Mouse (Mus musculus) intestine, embryonic 15.5 days (tissue): Measurements from ENCODE around the gene Tnip3. TPM values are rescaled to one million over a fixed set of nuclear protein-coding genes. Genes with fewer than 3 reads are reported as not detected.

Experiments
- ATAC-seq: fragments of 200-750 bp; cut with Nextera tagmentation; 2 replicates; pipeline ENCODE4 v1.8.0; 2017; ENCODE audit warnings: moderate TSS enrichment, moderate library complexity
- H3K27ac ChIP-seq: fragments of 300-500 bp; sonication (generic); 2 replicates; pipeline ENCODE4 v1.5.1; 2015; ENCODE audit warnings: mild to moderate bottlenecking, inconsistent platforms
- H3K27me3 ChIP-seq: fragments of 300-500 bp; sonication (generic); replicated peaks from 2 replicates; pipeline ENCODE4 v1.6.1; 2015; ENCODE audit warnings: inconsistent platforms
- H3K36me3 ChIP-seq: fragments of 300-500 bp; sonication (generic); 2 replicates; pipeline ENCODE4 v1.6.1; 2015; ENCODE audit warnings: inconsistent platforms
- H3K4me1 ChIP-seq: fragments of 300-500 bp; sonication (generic); replicated peaks from 2 replicates; pipeline ENCODE4 v1.6.1; 2015; ENCODE audit warnings: inconsistent platforms
- H3K4me2 ChIP-seq: fragments of 300-500 bp; sonication (generic); replicated peaks from 2 replicates; pipeline ENCODE4 v1.6.1; 2015; ENCODE audit warnings: mild to moderate bottlenecking, inconsistent platforms
- H3K4me3 ChIP-seq: fragments of 300-500 bp; sonication (generic); replicated peaks from 2 replicates; pipeline ENCODE4 v1.5.1; 2015; ENCODE audit warnings: inconsistent platforms
- H3K9ac ChIP-seq: fragments of 300-500 bp; sonication (generic); 2 replicates; pipeline ENCODE4 v1.6.1; 2015; ENCODE audit warnings: inconsistent platforms
- H3K9me3 ChIP-seq: fragments of 300-500 bp; sonication (generic); 2 replicates; pipeline ENCODE4 v1.6.1; 2016; ENCODE audit warnings: inconsistent platforms
- WGBS: fragments of 180-500 bp; shearing (Covaris S2); methylation state at CpG from one replicate; pipeline ENCODE4 v1.1.7; 2015; 5-methylcytosine and 5-hydroxymethylcytosine counted together
- polyA plus RNA-seq: library from polyadenylated mRNA; unstranded; fragments of >200 nt; fragmentation: Nextera tagmentation; extraction: Ambion mirVana; gene quantifications from 2 replicates; pipeline ENCODE4 v1.2.1, GENCODE M21; 2015

The Tnip3 gene
- polyA plus RNA-seq = 0.06 and 0.15 TPM in 2 replicates

DNA sequence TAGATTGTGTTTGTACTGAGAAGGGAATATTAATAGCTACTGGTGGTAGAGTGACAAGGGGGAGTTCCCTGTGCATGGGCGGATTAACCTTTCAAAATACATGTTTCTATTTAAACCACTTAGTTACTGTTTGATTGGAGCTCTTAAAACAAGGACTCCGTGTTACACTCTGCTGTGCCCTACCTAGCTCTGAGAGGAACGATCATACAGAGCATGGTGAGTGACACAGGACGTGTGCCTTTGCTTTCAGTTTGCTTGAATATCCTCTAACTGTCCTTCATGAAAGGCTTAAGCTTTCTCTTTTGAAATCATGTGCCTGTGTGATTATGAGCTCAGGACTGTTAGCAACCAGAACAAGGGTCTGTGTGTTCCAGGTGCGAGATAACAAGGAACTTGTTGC is at the start of gene Tnip3:
Gene Tnip3 (plus strand): TSS at position 122 of the 400 bp plus-strand sequence.
- Histone ChIP-seq H3K27ac (no peak within 1 kb of the TSS), H3K4me1 (no peaks in the 10 kb centered on the region), H3K9me3 (no peaks in the 10 kb centered on the region), H3K27me3 (no peaks in the 10 kb centered on the region), H3K9ac (no peak within 1 kb of the TSS), H3K4me3 (no peak within 1 kb of the TSS), H3K36me3 (no peaks in the 10 kb centered on the region), H3K4me2 (no peak within 1 kb of the TSS)
- WGBS = 84% methylated on average over 5 of the region's 5 CpGs
- no peak for ATAC-seq

DNA sequence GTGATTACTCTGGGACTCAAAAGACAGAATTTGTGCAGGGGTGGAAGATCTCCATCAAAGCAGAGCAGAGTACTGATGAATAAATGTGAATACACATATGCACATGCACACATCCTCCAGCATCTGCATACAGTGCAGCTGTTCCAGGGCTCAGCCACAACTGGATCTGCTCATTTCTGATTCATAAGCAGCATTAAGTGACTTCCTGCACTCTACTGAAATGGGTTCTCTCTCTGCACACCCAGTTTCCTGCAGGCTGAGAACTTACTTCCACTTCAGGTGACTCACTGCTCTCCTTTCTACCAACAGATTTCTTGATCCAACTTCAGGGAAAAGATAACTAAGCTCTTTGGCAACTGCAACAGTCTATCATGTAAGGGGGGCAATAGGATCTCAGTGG is 26.3 kb upstream of the Tnip3 start:
- Histone ChIP-seq H3K9me3 (no peaks in the 10 kb centered on the region), H3K4me1 (no peaks in the 10 kb centered on the region), H3K4me2 (no peak overlapping the region), H3K36me3 (no peaks in the 10 kb centered on the region), H3K27me3 (no peaks in the 10 kb centered on the region), H3K4me3 (no peak overlapping the region), H3K9ac (no peak overlapping the region), H3K27ac (no peak overlapping the region)
- ATAC-seq = no peak

DNA sequence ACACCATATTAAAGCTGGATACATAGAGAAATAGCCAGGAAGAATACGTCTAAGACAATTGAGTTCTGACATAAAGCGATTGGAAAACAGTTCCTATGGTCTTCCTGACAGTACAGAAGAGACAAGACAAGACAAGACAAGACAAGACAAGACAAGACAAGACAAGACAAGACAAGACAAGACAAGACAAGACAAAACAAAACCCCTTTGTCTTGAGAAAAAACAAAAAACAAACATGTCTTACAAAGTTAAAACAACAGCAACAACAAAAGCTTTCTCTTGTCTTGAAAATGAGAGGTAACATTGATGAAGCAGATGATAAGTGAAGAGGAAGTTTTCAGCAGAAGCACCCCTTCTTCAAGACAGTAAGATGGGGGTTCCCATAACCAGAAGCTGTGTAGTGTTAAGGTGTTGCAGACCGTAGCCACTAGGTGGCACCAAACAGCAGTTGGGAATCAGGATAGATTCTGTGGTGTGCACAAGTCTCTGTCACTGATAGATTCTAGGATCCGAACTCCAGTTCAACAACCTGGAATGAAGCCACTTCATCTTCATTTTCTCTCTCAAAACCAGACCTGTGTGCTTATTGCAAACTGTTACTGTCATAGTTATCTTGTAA is 15.0 kb upstream of the Tnip3 start:
- WGBS = 43% methylated on average over 4 of the region's 4 CpGs
- Histone ChIP-seq H3K9ac (no peak overlapping the region), H3K36me3 (no peaks in the 10 kb centered on the region), H3K9me3 (no peaks in the 10 kb centered on the region), H3K4me1 (no peaks in the 10 kb centered on the region), H3K4me3 (no peak overlapping the region), H3K4me2 (no peak overlapping the region), H3K27me3 (no peaks in the 10 kb centered on the region), H3K27ac (no peak overlapping the region)
- ATAC-seq = peak; percentile 85

DNA sequence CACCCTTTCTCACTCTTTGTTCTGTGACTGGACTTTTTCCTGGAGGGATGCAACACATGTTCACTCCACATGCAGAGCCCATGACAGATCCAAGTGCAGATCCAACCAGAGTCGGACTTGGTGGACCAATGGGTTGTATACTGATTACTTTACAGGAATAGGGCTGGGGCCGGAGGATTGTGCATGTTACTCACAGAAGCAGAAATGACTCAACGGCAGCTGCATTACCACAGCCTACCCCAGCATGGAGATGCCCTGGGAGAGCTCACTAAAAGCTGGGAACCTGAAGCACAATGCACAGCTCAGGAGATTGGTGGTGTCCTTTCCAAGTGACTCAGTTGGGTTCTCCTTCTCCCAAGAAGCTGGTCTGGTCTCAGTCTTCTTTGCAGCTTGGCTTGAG is 11.3 kb upstream of the Tnip3 start:
- no peaks in the 10 kb centered on the region for H3K36me3 ChIP-seq
- H3K27me3 ChIP-seq = no peaks in the 10 kb centered on the region
- H3K4me2 ChIP-seq = no peak overlapping the region
- no peak overlapping the region for H3K4me3 ChIP-seq
- no peak overlapping the region for H3K9ac ChIP-seq
- no peaks in the 10 kb centered on the region for H3K4me1 ChIP-seq
- no peaks in the 10 kb centered on the region for H3K9me3 ChIP-seq
- no peak for ATAC-seq
- WGBS = 92% methylated on average over 3 of the region's 3 CpGs
- no peak overlapping the region for H3K27ac ChIP-seq

DNA sequence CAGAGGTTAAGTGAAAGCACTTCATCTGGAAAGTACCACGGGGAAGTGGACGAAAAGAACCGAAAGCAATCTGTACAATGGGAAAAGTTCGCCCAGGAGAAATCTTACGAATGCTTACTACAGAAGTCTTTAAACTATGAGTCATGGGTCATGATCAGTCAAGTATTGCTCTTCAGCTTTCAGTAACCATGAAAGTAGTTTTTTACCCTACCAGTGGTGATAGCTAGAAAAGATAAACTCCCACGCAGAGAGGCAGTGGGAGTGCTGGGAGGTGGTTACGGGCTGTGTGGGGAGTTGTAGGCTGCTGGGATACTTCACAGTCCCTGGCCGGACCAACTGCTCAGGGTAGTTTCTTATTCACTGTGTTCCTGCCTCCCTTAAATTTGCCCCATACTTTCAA is 8.4 kb upstream of the Tnip3 start:
- no peaks in the 10 kb centered on the region for H3K9me3 ChIP-seq
- ATAC-seq = no peak
- H3K36me3 ChIP-seq = no peaks in the 10 kb centered on the region
- 72% methylated on average over 8 of the region's 8 CpGs for WGBS
- no peak overlapping the region for H3K9ac ChIP-seq
- no peaks in the 10 kb centered on the region for H3K4me1 ChIP-seq
- no peak overlapping the region for H3K4me2 ChIP-seq
- H3K27ac ChIP-seq = no peak overlapping the region
- no peak overlapping the region for H3K4me3 ChIP-seq
- no peaks in the 10 kb centered on the region for H3K27me3 ChIP-seq

DNA sequence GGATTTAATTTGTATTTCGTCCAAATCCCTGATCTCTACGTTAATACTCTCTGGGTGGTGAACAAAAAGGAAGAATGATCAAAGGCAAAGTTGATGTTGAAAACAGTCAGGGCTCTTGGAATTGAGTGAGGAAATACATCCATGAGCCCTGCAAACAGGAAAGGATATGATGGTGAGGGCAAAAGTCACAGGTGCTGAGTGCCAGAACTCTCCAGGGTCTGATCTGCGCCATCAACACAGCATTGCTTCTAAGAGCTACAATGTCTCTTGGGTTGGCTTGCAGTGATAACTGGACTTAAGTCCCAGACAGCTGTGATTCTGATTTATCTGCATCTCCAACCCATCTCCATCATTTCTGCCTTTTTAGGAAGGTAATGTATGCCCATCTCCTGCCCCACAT is 4.3 kb upstream of the Tnip3 start:
- Histone ChIP-seq H3K9me3 (no peaks in the 10 kb centered on the region), H3K27me3 (no peaks in the 10 kb centered on the region), H3K4me3 (no peak overlapping the region), H3K36me3 (no peaks in the 10 kb centered on the region), H3K4me1 (no peaks in the 10 kb centered on the region), H3K9ac (no peak overlapping the region), H3K4me2 (no peak overlapping the region), H3K27ac (no peak overlapping the region)
- WGBS = 86% methylated on average over 3 of the region's 3 CpGs
- no peak for ATAC-seq

DNA sequence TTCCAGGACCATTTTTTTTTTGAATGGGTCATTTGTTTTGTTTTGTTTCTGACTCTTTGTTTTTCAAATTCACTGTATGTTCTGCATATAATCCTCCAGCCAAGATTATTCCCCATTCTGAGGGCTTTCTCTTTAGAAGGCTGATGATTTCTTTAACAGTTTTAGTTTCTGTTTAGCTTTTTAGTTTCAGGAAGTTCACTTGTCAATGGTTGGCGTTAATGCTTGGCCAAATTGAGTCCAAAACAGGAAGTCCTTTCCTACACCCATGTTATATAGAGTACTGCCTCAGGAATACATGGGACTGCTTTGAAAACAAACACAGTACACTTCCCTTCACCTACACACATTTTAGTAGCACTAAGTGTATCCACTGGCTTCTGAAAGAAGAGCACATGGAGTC is 2.8 kb downstream of the Tnip3 start:
- 70% methylated on average over 1 of the region's 1 CpGs for WGBS
- no peaks in the 10 kb centered on the region for H3K27me3 ChIP-seq
- ATAC-seq = no peak

DNA sequence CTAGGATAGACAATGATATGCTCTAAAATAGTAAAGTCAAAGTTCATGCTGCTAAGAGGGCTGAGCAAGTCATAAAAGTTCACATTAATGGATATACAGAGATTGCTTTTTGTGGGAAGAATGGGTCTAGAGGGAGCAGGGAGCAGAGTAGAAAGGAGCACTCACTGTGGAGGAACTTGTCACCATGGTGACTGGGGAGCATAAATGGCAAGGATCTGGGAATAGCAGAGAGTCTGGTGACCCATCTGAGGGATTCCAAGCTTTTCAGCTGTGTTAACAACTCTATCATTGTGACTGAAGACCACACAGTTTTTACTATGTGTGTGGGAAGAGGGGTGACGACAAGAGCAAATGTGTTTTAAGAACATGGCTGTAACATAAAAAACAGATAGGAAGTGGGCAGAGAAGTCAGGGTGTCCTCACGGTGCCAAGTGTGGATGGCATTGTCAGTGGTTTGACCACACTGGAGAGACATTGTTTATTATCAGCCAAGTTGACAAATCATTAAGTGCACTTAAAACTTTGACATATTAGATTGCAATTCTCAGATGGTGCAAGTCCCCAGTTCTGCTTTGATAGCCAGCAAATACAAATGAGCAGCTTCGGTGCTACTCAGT is 6.2 kb downstream of the Tnip3 start:
- Histone ChIP-seq H3K27me3 (no peaks in the 10 kb centered on the region), H3K4me1 (no peaks in the 10 kb centered on the region), H3K4me2 (no peak overlapping the region), H3K4me3 (no peak overlapping the region), H3K9me3 (no peaks in the 10 kb centered on the region), H3K36me3 (no peaks in the 10 kb centered on the region), H3K27ac (no peak overlapping the region), H3K9ac (no peak overlapping the region)
- WGBS = 70% methylated on average over 3 of the region's 3 CpGs
- no peak for ATAC-seq

More for the DNA sequence above, 2.8 kb downstream of the Tnip3 start:
- H3K36me3 ChIP-seq = no peaks in the 10 kb centered on the region
- no peak overlapping the region for H3K4me2 ChIP-seq
- H3K27ac ChIP-seq = no peak overlapping the region
- H3K4me1 ChIP-seq = no peaks in the 10 kb centered on the region
- H3K9me3 ChIP-seq = no peaks in the 10 kb centered on the region
- no peak overlapping the region for H3K9ac ChIP-seq
- H3K4me3 ChIP-seq = no peak overlapping the region

DNA sequence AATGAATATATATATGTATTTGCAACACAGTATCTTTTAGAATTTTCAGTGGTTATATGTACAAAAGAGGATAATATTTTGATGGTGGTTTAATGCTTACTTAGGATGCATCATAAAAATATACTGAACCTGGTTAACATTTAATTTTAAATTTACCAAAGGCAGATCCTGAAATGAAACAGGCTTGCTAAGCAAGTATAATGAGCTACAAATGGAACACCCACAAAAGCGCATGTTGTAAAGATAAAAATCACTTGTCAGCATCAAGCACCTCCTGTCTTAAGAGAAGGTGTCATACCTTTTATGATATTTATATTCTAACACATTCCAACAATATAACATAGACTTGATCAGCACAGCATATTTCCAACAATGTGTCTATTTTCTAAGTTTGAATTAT is 8.6 kb downstream of the Tnip3 start:
- Histone ChIP-seq H3K36me3 (no peaks in the 10 kb centered on the region), H3K9me3 (no peaks in the 10 kb centered on the region), H3K9ac (no peak overlapping the region), H3K4me1 (no peaks in the 10 kb centered on the region), H3K27me3 (no peaks in the 10 kb centered on the region), H3K4me2 (no peak overlapping the region), H3K27ac (no peak overlapping the region), H3K4me3 (no peak overlapping the region)
- ATAC-seq = no peak
- WGBS = 69% methylated on average over 1 of the region's 1 CpGs

DNA sequence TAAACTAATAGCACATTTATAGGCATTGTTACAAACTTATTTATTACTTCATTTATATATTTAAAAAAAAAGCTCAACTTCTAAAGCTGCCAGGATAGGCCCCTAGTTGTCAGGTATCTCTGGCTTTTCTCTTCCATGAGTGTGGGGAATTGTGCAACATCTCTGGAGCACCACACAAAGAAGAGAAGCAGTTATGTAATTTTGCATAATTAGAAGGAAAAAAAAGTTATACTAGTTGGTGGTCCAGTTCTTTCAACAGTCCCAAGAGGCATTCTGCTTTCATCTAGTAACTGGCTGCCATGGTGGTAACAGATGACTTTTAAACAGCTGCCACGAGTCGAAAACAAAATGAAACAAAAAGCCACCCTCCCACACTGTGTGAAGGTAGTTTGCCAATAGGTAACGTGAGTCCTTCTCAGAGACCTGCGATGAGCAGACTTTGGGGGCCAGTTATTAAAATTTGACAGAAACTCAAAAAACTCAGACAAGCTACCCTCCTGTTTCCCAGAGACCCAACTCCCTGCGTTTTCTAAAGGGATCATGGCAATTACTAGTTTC is 12.3 kb downstream of the Tnip3 start:
- H3K4me2 ChIP-seq = no peak overlapping the region
- no peaks in the 10 kb centered on the region for H3K4me1 ChIP-seq
- H3K27me3 ChIP-seq = no peaks in the 10 kb centered on the region
- H3K4me3 ChIP-seq = no peak overlapping the region
- no peak for ATAC-seq
- H3K9ac ChIP-seq = no peak overlapping the region
- H3K27ac ChIP-seq = no peak overlapping the region
- WGBS = 48% methylated on average over 5 of the region's 5 CpGs
- H3K36me3 ChIP-seq = no peaks in the 10 kb centered on the region
- H3K9me3 ChIP-seq = no peaks in the 10 kb centered on the region

DNA sequence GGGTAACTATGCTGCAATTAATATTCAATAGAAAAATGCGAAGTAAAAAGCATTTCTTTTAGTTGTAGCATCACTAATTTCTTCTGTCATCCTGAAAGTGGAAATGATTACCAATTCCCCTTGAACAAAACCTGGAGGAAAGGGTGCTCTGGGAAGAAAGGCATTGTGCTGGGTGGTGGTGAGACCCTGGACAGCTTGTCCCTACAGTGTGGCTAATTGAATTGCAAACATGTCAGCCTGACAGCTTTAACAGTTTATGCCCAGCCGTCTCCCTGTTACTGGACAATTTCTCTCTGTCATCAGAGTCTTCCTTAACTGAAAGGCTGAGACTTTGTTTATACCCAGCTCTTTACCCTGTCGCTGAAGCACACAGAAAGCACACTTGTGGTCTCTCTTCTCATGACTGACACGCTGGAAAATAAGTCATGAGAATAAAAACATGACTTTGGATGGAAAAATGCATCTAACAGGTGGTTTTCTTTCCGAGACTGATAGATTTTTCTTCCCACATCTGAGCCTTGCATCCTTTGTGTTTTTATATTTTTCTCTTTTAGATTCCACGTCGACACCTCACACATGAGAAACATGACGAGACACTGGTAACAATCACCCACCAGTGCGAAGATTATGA is 13.0 kb downstream of the Tnip3 start:
- ATAC-seq = no peak
- WGBS = 68% methylated on average over 9 of the region's 9 CpGs
- H3K4me1 ChIP-seq = no peaks in the 10 kb centered on the region
- H3K36me3 ChIP-seq = no peaks in the 10 kb centered on the region
- H3K9ac ChIP-seq = no peak overlapping the region
- no peak overlapping the region for H3K4me3 ChIP-seq
- H3K27ac ChIP-seq = no peak overlapping the region
- H3K4me2 ChIP-seq = no peak overlapping the region
- H3K27me3 ChIP-seq = no peaks in the 10 kb centered on the region
- no peaks in the 10 kb centered on the region for H3K9me3 ChIP-seq

DNA sequence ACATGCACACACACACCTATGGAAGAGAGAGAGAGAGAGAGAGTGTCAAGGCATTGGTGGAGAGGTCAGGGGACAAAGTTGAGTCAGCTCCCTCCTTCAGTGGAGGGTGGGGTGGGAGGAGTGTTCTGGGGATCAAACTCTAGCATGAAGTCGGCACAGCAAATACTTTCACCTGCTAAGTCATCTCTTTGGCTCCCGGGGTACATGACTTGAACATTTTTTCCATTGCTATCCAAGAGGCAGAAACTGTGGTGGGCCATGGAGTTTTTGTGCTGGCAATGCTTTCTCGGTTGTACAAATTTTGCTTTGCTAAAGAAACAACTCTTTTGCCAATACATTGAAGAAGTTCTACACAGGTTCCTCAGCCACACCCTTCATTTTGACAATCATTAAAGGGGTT is 13.8 kb downstream of the Tnip3 start:
- Histone ChIP-seq H3K36me3 (no peaks in the 10 kb centered on the region), H3K4me1 (no peaks in the 10 kb centered on the region), H3K27me3 (no peaks in the 10 kb centered on the region), H3K4me2 (no peak overlapping the region), H3K4me3 (no peak overlapping the region), H3K27ac (no peak overlapping the region), H3K9ac (no peak overlapping the region), H3K9me3 (no peaks in the 10 kb centered on the region)
- ATAC-seq = no peak
- WGBS = 72% methylated on average over 3 of the region's 3 CpGs

DNA sequence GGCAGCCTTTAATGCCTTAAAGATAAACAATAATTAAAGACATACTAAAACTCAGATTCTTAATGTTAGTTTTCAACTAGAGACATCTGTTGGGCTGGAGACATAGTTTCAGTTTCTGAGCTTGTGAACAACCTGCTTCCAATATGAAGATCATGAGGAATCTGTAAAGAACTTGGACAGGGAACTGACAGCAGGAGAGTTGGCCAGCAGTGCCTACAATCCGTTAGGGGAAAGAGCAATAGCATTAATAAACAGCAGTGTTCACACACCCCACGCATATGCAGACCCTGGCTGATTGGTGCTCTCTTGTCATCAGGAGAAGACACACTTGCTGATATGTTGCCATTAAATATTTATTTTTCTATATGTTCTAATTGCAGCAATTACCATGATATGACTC is 15.0 kb downstream of the Tnip3 start:
- no peaks in the 10 kb centered on the region for H3K9me3 ChIP-seq
- H3K4me1 ChIP-seq = no peaks in the 10 kb centered on the region
- H3K36me3 ChIP-seq = no peaks in the 10 kb centered on the region
- ATAC-seq = no peak
- no peak overlapping the region for H3K9ac ChIP-seq
- H3K27me3 ChIP-seq = no peaks in the 10 kb centered on the region
- no peak overlapping the region for H3K27ac ChIP-seq
- WGBS = 59% methylated on average over 2 of the region's 2 CpGs
- H3K4me3 ChIP-seq = no peak overlapping the region
- no peak overlapping the region for H3K4me2 ChIP-seq
